Mouse (Mus musculus) brain, embryonic 18.5 days (tissue): ENCODE data around the gene Zbtb5.
A peak's percentile ranks its signal among the peaks of the same experiment; 100 is the strongest.
"Not testable (repeated sequence)": the region's sequence is repeated elsewhere in the genome, so short reads cannot be mapped to it uniquely, and the experiment has no call there.

Experiments
- DNase-seq: peaks from one replicate; pipeline ENCODE4 v3.0.0-alpha.2; 2012; ENCODE audit warnings: low read depth, low spot score

Gene Zbtb5

GRCm38 (mm10) chr4:45011581-45012104 lies 569 bp downstream of the Zbtb5 start:
- DNase-seq, result peak; percentile 12

- no peak for DNase-seq
Observed at GRCm38 (mm10) chr4:45010806-45011415, 1.3 kb downstream of the Zbtb5 start.

- DNase-seq, result no peak
Observed at GRCm38 (mm10) chr4:45005452-45005851, 6.8 kb downstream of the Zbtb5 start.

DNA sequence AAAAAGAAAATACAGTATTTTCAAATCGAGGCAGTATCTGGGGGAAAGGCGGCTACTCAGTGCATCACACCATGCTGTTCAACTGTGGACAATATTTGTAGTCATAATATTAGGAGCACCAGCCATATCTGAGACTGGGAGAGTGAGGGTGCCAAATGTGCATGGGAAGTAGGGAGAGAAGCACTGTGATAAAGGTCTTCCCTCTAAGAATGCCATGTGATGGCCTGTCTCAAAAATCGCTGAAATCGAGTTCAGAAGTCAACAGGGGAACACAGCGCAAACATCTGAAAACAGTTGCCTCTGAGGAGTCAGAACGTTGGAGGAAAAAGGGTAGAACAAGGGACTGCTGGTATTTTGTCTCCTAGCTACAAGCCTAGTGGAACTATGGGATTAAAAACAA lies 12.2 kb downstream of the Zbtb5 start:
- DNase-seq, result no peak

GRCm38 (mm10) chr4:44998071-44998470 lies 14.1 kb downstream of the Zbtb5 start:
- no peak for DNase-seq

DNA sequence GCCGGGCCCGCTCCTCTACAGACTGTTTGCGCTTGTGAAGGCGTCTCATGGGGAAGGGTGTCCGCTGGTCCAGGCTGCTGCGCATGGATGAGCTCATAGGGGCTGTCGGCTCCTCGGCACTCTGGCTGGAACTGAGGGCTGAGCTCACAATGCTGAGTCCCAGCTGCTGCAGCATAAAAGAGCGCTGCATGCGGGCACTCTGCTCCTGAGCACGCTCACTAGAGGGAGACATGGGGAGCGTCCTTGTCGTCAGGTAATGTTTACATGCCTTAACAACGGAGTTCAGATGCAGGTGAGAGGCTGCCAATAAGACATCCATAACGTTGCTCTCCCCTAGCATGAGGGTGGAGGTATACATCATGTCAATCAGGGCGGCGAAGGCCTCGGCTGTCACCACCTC lies 17.4 kb downstream of the Zbtb5 start:
- DNase-seq, result no peak

DNA sequence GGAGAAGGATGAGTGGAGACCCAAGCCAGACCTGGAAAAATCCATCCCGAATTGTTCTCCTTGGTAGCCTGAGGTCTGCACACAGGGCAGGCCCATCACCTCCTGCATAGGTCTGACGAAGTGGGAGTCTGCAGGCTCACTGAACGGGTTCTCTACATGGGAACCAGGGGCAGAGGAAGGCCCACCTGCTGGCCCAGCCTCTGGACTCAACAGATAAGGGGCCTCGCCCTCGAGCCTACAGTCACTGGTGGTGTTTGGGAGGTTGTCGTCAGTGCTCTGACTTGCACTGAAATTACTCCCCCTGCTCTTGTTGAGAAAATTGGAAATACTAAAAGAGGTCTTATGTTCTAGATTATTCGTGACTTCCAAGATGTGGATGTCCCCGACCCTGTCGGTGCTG lies 18.4 kb downstream of the Zbtb5 start:
- no peak for DNase-seq

- DNase-seq, result not testable (repeated sequence)
Observed at GRCm38 (mm10) chr4:44993179-44993578, 19.0 kb downstream of the Zbtb5 start.

DNA sequence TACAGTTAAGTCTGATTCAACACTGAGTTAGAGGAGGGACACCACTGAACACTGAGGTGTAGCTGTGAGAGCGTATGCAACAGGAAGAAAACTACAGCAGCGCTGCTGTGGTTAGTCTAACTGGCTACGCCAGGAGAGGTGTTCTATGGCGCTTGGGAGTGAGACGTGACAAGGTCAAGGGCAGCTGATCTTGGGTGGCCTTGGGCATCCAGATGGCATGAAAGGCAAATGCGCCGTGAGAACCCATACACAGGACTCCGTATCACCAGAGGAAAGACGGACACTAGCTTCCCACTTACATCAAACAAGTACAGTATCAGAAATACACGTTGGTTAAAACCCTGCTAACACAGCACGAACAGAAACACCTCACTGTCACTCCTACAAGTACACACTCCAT lies 19.9 kb downstream of the Zbtb5 start:
- DNase-seq, result not testable (repeated sequence)

GRCm38 (mm10) chr4:44990560-44990959 lies 21.7 kb downstream of the Zbtb5 start:
- no peak for DNase-seq

DNA sequence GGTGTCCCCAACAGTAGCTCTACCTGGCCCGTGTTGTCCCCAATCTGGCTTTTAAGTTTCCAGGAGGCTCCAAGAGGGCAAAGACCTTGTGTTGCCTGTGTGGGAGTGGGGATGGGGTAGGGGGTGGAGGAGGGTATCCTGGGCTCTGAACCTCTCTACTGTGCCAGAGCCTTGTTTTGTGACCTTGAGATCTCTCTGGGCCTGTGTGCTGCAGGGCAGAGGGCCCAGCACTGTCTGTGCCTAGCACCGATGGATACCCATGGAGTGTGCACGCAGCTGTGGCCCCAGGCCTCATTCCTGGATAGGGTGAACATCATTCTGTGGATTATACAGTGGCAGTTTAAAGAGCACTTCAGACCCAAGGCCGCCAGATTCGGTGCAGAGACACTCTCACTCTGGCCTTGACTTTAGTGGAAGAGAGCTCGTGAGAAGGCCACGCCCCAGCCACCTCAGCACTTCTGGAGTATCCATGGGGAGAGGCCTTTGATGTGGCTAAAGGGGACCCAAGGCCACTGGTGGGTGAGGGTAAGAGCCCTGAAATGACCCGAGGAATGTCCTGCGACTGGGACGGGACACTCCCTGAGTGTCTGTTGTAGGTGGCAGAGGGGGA lies 29.0 kb downstream of the Zbtb5 start:
- no peak for DNase-seq

DNA sequence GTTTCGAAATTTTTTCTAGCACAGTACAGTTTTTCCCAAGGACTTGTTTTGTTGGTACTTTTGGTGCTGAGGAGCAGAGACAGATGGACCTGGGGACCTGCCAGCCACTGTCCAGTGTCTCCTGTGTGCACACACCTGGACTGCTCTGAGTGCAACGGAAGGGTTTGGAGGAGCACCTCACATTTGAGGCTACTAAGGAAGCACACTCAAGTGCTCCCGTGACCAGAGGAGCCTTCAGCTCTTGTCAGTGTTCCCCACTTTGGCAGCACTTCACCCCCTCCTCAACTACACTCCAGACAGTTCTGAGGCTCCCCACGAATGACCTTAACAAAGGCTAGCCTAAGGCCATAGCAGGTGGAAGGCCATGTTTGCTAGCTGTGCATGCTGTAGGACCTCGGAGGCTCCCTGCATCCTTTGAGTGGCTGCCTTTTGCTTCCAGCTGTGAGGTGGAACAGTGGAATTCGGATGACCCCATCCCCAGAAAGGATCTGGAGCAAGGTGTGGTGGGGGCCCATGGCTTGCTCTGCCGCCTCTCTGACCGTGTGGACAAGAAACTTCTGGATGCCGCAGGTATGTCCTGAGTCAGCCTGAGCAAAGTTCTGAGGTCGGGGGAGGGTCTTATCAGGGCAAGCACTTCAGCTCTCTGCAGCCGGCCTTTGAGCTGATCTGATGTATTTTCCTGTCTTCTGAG lies 29.6 kb downstream of the Zbtb5 start:
- DNase-seq, result no peak

- DNase-seq, result no peak
Observed at GRCm38 (mm10) chr4:44981974-44982287, 30.3 kb downstream of the Zbtb5 start.

DNA sequence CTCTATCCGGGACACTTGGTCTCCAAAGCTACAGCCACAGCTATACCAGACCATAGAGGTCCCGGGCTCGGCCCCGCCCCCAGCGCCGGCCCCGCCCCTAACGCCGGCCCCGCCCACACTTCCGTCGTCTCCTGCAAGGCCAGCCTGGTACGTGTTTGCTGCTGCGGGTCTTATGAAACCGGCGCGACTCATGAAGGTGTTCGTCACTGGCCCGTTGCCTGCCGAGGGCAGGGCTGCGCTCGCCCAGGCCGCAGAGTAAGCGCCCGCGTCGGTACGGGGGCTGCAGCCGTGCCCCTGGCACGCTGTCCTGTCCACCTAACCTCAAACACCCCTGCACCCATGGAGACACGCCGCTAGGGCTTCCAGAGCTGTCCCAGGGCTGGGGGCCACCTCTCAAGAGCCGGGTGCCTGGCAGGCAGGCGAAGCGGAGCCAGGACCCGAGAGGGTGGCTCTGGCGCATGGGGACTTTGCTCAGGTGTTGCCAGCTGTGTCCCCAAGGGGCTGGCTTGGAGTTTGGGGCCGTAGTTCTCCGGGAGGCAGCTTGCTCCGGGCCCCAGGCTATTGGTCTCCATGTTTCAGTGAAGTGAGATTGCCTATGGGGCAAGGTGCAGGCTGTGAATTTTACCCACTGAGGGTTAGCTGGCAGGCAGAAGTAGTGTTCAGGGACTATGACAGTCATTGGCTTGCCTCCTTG lies 30.8 kb downstream of the Zbtb5 start, which contains the start of gene Grhpr:
TSS of gene Grhpr (plus strand) at position 116 of the 694 bp plus-strand sequence.
- peak; percentile 16 for DNase-seq

GRCm38 (mm10) chr4:44979794-44980338 lies 32.3 kb downstream of the Zbtb5 start:
- DNase-seq, result no peak

DNA sequence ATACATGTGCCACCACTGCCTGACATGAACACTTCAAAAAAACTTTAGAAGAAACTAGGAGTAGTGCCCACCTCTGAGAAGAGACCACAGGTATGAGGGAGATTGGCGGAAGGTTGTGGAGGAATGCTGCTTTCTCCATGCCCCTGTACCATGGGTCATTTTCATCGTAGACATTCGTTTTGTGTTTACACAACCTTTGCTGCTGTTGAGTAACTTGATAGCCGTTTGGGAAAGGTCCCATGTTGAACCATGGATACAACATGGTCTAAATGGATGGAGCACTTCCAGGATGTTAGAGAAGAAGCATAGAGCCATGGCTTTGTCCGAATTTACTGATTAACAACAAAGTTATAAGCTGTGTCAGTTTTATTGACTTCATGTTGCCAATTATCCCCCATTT lies 34.0 kb downstream of the Zbtb5 start:
- DNase-seq, result no peak

GRCm38 (mm10) chr4:44976921-44977710 lies 35.1 kb downstream of the Zbtb5 start:
- DNase-seq, result no peak

DNA sequence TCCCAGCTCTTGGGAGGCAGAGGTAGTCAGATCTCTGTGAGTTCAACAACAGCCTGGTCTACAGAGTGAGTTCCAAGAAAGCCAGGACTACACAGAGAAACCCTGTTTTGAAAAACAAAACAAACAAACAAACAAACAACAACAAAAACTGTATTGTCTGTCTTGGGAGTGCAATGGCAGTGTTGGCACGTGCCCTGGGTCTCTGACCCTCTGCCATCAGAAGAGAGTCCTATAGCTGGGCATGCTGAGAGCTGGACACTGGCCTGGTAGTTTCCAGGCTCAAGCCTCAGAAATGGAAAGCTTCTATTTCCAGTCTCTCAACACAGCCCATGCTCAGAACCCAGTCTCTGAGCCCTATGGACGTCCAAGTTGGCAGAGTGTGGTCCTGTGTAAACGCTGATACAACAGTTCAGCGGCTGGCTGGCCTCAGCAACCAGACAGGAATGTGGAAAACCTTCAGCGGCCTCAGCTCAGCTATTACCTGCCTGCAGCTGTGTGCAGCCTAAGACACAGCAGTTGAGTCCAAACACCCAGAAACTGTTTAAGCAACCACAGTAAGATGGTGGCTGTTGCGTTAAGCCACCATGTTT lies 36.1 kb downstream of the Zbtb5 start:
- no peak for DNase-seq

DNA sequence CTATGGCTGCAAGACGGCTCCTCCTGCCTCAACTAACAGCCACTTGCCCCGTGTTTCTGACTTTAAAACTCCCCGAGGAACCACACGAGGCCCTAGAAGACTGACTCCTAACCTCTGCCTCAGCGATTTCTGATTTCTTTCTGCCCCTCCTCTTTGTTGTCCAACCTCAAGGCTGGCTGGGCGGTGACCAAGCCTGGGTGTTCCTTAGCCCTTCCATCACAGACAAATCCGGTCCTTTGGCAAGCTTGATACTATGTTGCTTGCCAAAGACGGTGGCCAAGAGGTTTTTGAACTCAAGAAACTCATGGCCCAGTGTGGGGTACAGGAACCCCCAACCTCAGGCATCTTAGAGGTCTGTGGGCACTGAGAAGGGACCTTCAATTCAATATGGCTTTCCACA lies 37.9 kb downstream of the Zbtb5 start:
- DNase-seq, result no peak

DNA sequence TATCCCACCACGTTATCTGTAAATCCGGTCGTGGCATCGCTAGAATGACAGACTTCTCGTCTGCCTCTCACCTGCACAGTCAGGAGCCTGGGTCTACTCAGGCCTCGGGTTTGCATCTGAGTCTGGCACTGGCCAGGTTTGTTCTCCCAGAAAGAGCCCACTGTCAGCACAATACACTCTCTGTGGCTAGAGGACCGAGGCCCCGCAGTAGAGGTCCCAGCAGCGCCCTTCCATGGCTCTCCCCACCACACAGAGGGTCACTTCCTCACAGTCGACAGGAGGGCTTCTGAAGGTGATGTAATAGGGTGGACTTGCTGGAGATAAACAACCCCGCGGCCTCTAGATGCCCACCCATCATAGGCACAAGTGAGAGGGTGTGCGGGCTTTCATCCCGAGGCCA lies 38.3 kb downstream of the Zbtb5 start:
- no peak for DNase-seq

GRCm38 (mm10) chr4:44973450-44973849 lies 38.8 kb downstream of the Zbtb5 start:
- peak; percentile 14 for DNase-seq
